Mouse (Mus musculus) kidney, adult 11 months (tissue): Measurements from ENCODE around the gene Spaca4.

ENCODE experiments used
- DNase-seq: peaks from one replicate; pipeline ENCODE4 v3.0.0; 2022

Gene Spaca4

GRCm38 (mm10) chr7:45726419-45726818, 806 bp upstream of the Spaca4 start:
- no peak for DNase-seq

GRCm38 (mm10) chr7:45725151-45725550, 462 bp downstream of the Spaca4 start:
- no peak for DNase-seq

GRCm38 (mm10) chr7:45723781-45724180, 1.8 kb downstream of the Spaca4 start:
- no peak for DNase-seq

- no peak for DNase-seq
Observed at GRCm38 (mm10) chr7:45723301-45723700, 2.3 kb downstream of the Spaca4 start.

- no peak for DNase-seq
Observed at GRCm38 (mm10) chr7:45722348-45722713, 3.3 kb downstream of the Spaca4 start.

GRCm38 (mm10) chr7:45721642-45722347, 3.8 kb downstream of the Spaca4 start:
- no peak for DNase-seq

- no peak for DNase-seq
Observed at GRCm38 (mm10) chr7:45721234-45721571, 4.4 kb downstream of the Spaca4 start.

GRCm38 (mm10) chr7:45720413-45721233, 5.0 kb downstream of the Spaca4 start, which contains the start of gene Fam83e:
Gene Fam83e (plus strand): TSS chr7:45721212.
- DNase-seq, result no peak

- DNase-seq, result no peak
Observed at GRCm38 (mm10) chr7:45719738-45720412, 5.7 kb downstream of the Spaca4 start.

- DNase-seq, result no peak
Observed at GRCm38 (mm10) chr7:45719180-45719579, 6.4 kb downstream of the Spaca4 start.

GRCm38 (mm10) chr7:45718331-45718730, 7.3 kb downstream of the Spaca4 start:
- DNase-seq, result no peak

GRCm38 (mm10) chr7:45717918-45718297, 7.7 kb downstream of the Spaca4 start, which contains the start of gene Sphk2:
Gene Sphk2 (minus strand): TSS chr7:45718002.
- DNase-seq, result peak; percentile 97

- DNase-seq, result no peak
Observed at GRCm38 (mm10) chr7:45716952-45717917, 8.4 kb downstream of the Spaca4 start.

- DNase-seq, result no peak
Observed at GRCm38 (mm10) chr7:45716460-45716857, 9.2 kb downstream of the Spaca4 start.

GRCm38 (mm10) chr7:45715741-45716459, 9.7 kb downstream of the Spaca4 start:
- peak; percentile 50 for DNase-seq

GRCm38 (mm10) chr7:45715090-45715708, 10.4 kb downstream of the Spaca4 start, which contains the start of gene Rpl18:
Gene Rpl18 (plus strand): TSS chr7:45715457.
- peak; percentile 99 for DNase-seq

GRCm38 (mm10) chr7:45714630-45715089, 11.0 kb downstream of the Spaca4 start:
- DNase-seq, result peak; percentile 85

- peak; percentile 50 for DNase-seq
Observed at GRCm38 (mm10) chr7:45713881-45714520, 11.6 kb downstream of the Spaca4 start.

GRCm38 (mm10) chr7:45713396-45713795, 12.2 kb downstream of the Spaca4 start:
- peak; percentile 67 for DNase-seq

- DNase-seq, result peak; percentile 96
Observed at GRCm38 (mm10) chr7:45712022-45712757, 13.4 kb downstream of the Spaca4 start.
